Mouse (Mus musculus): ENCODE results near the gene Swi5. TPM values are rescaled to one million over a fixed set of nuclear protein-coding genes. Genes with fewer than 3 reads are reported as not detected.
A peak's percentile ranks its signal among the peaks of the same experiment; 100 is the strongest.

Swi5 gene
- polyA plus RNA-seq (2014; fragmentation: Nextera tagmentation; extraction: Ambion mirVana), result 369 and 385 TPM in 2 replicates

GRCm38 (mm10) chr2:32287923-32288367 is at the start of gene Swi5:
Gene Swi5 (minus strand): TSS chr2:32288075.
- peak within 1 kb of the TSS; percentile 85 for H3K4me2 ChIP-seq
- H3K4me1 ChIP-seq (replicated peaks; ENCODE audit: control insufficient read depth, insufficient read depth, low read length), result peaks cover 13% of the 10 kb centered on the region
- peak within 1 kb of the TSS; percentile 73; the same call in 1 of the 2 replicates for H3K27ac ChIP-seq (ENCODE audit: low read depth, low read length)
- DNase-seq (ENCODE audit: low spot score) (peak; percentile 98), ATAC-seq (replicated peaks; ENCODE audit: low FRiP score) (peak; percentile 99)
- peak within 1 kb of the TSS; percentile 87 for H3K4me3 ChIP-seq (ENCODE audit: low read depth, low read length)
- no peaks in the 10 kb centered on the region for H3K27me3 ChIP-seq (replicated peaks; ENCODE audit: control insufficient read depth, insufficient read depth, low read length)
- peak within 1 kb of the TSS; percentile 92 for H3K9ac ChIP-seq (ENCODE audit: low read depth, low read length)
- H3K36me3 ChIP-seq (ENCODE audit: control insufficient read depth, insufficient read depth, low read length), result peaks cover 7% of the 10 kb centered on the region
- WGBS, result under 1% methylated on average over 40 of the region's 41 CpGs
- no peaks in the 10 kb centered on the region for H3K9me3 ChIP-seq (ENCODE audit: control insufficient read depth, low read length)

- H3K9ac ChIP-seq (ENCODE audit: low read depth, low read length), result no peak overlapping the region
- no peaks in the 10 kb centered on the region for H3K9me3 ChIP-seq (ENCODE audit: control insufficient read depth, low read length)
- H3K4me3 ChIP-seq (ENCODE audit: low read depth, low read length), result no peak overlapping the region
- 38% methylated on average over 15 of the region's 15 CpGs for WGBS
- no peak for ATAC-seq (replicated peaks; ENCODE audit: low FRiP score)
- DNase-seq (ENCODE audit: low spot score), result no peak
- H3K36me3 ChIP-seq (ENCODE audit: control insufficient read depth, insufficient read depth, low read length), result no peaks in the 10 kb centered on the region
- H3K27me3 ChIP-seq (replicated peaks; ENCODE audit: control insufficient read depth, insufficient read depth, low read length), result peaks cover 34% of the 10 kb centered on the region
- H3K4me1 ChIP-seq (replicated peaks; ENCODE audit: control insufficient read depth, insufficient read depth, low read length), result no peaks in the 10 kb centered on the region
- H3K27ac ChIP-seq (ENCODE audit: low read depth, low read length), result no peak overlapping the region
- no peak overlapping the region for H3K4me2 ChIP-seq
Observed at GRCm38 (mm10) chr2:32335888-32336287, 48.0 kb upstream of the Swi5 start.

DNA sequence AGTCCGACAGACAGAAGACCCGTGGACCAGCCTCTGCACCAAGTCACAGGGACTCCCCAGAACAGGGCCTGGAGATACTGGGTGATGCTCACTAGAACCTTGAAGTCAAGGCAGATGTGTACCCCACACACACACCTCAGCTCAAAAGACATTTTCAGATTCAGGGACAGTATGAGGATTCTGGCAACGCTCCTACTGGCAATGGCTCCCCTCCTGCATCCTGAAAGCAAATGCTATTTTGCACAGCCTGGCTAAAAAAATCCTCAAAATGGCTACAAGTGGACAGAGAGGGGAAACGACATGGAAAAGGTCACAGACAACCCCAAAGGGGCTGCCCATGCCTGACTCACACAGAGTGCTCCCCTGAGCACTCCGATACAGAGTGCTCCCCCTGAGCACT is 44.3 kb upstream of the Swi5 start:
- Histone ChIP-seq H3K4me1 (replicated peaks; ENCODE audit: control insufficient read depth, insufficient read depth, low read length) (no peaks in the 10 kb centered on the region; the same call in 1 of the 2 replicates), H3K9me3 (ENCODE audit: control insufficient read depth, low read length) (no peaks in the 10 kb centered on the region), H3K27me3 (replicated peaks; ENCODE audit: control insufficient read depth, insufficient read depth, low read length) (peaks cover 34% of the 10 kb centered on the region), H3K9ac (ENCODE audit: low read depth, low read length) (no peak overlapping the region), H3K36me3 (ENCODE audit: control insufficient read depth, insufficient read depth, low read length) (no peaks in the 10 kb centered on the region), H3K4me3 (ENCODE audit: low read depth, low read length) (no peak overlapping the region), H3K4me2 (no peak overlapping the region), H3K27ac (ENCODE audit: low read depth, low read length) (no peak overlapping the region)
- WGBS, result 86% methylated on average over 5 of the region's 5 CpGs
- no peak for ATAC-seq (replicated peaks; ENCODE audit: low FRiP score)
- no peak for DNase-seq (ENCODE audit: low spot score)

- ATAC-seq (replicated peaks; ENCODE audit: low FRiP score), result no peak
- 50% methylated on average over 6 of the region's 6 CpGs for WGBS
- no peaks in the 10 kb centered on the region; the same call in 1 of the 2 replicates for H3K4me1 ChIP-seq (replicated peaks; ENCODE audit: control insufficient read depth, insufficient read depth, low read length)
- no peak overlapping the region for H3K4me3 ChIP-seq (ENCODE audit: low read depth, low read length)
- H3K9me3 ChIP-seq (ENCODE audit: control insufficient read depth, low read length), result no peaks in the 10 kb centered on the region
- no peaks in the 10 kb centered on the region for H3K36me3 ChIP-seq (ENCODE audit: control insufficient read depth, insufficient read depth, low read length)
- H3K4me2 ChIP-seq, result no peak overlapping the region
- H3K27me3 ChIP-seq (replicated peaks; ENCODE audit: control insufficient read depth, insufficient read depth, low read length), result peaks cover 9% of the 10 kb centered on the region
- no peak for DNase-seq (ENCODE audit: low spot score)
- H3K27ac ChIP-seq (ENCODE audit: low read depth, low read length), result no peak overlapping the region
- no peak overlapping the region for H3K9ac ChIP-seq (ENCODE audit: low read depth, low read length)
Observed at GRCm38 (mm10) chr2:32329531-32329930, 41.7 kb upstream of the Swi5 start.

- Histone ChIP-seq H3K4me2 (no peak overlapping the region), H3K9me3 (ENCODE audit: control insufficient read depth, low read length) (no peaks in the 10 kb centered on the region), H3K9ac (ENCODE audit: low read depth, low read length) (no peak overlapping the region), H3K27ac (ENCODE audit: low read depth, low read length) (no peak overlapping the region), H3K27me3 (replicated peaks; ENCODE audit: control insufficient read depth, insufficient read depth, low read length) (peaks cover 4% of the 10 kb centered on the region; the same call in 1 of the 2 replicates), H3K36me3 (ENCODE audit: control insufficient read depth, insufficient read depth, low read length) (no peaks in the 10 kb centered on the region), H3K4me3 (ENCODE audit: low read depth, low read length) (no peak overlapping the region), H3K4me1 (replicated peaks; ENCODE audit: control insufficient read depth, insufficient read depth, low read length) (no peaks in the 10 kb centered on the region; the same call in 1 of the 2 replicates)
- WGBS, result 39% methylated on average over 13 of the region's 13 CpGs
- DNase-seq (ENCODE audit: low spot score) (no peak), ATAC-seq (replicated peaks; ENCODE audit: low FRiP score) (no peak)
Observed at GRCm38 (mm10) chr2:32328911-32329460, 41.1 kb upstream of the Swi5 start.

GRCm38 (mm10) chr2:32327200-32327599 is 39.3 kb upstream of the Swi5 start:
- Histone ChIP-seq H3K36me3 (ENCODE audit: control insufficient read depth, insufficient read depth, low read length) (no peaks in the 10 kb centered on the region), H3K9ac (ENCODE audit: low read depth, low read length) (no peak overlapping the region), H3K4me2 (no peak overlapping the region), H3K4me1 (replicated peaks; ENCODE audit: control insufficient read depth, insufficient read depth, low read length) (no peaks in the 10 kb centered on the region; the same call in 1 of the 2 replicates), H3K9me3 (ENCODE audit: control insufficient read depth, low read length) (no peaks in the 10 kb centered on the region), H3K4me3 (ENCODE audit: low read depth, low read length) (no peak overlapping the region), H3K27me3 (replicated peaks; ENCODE audit: control insufficient read depth, insufficient read depth, low read length) (peaks cover under 1% of the 10 kb centered on the region; the same call in 1 of the 2 replicates), H3K27ac (ENCODE audit: low read depth, low read length) (no peak overlapping the region)
- no peak for DNase-seq (ENCODE audit: low spot score)
- 86% methylated on average over 4 of the region's 4 CpGs for WGBS
- no peak for ATAC-seq (replicated peaks; ENCODE audit: low FRiP score)

DNA sequence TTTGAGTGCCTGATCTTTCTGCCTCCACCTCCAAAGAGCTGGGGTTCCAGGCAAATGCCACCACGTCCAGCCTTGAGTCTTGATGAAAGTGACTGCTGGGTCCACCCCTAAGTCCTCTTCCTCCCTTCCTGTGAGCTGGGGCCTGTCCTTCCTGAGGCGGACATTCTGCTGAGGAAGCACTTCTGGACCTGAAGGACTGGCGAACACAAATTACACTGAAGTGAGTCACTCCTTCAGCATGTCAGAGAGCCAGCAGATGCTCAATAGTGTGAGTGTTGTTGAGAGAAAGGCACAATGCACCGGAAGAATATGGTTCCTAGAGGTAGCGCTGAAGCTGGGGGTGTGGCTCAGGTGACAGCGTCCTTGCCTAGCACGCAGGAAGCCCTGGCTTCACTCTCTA is 37.5 kb upstream of the Swi5 start:
- ATAC-seq (replicated peaks; ENCODE audit: low FRiP score) (no peak), DNase-seq (ENCODE audit: low spot score) (no peak)
- H3K4me2 ChIP-seq, result no peak overlapping the region
- no peaks in the 10 kb centered on the region; the same call in 1 of the 2 replicates for H3K4me1 ChIP-seq (replicated peaks; ENCODE audit: control insufficient read depth, insufficient read depth, low read length)
- no peak overlapping the region for H3K9ac ChIP-seq (ENCODE audit: low read depth, low read length)
- no peaks in the 10 kb centered on the region for H3K9me3 ChIP-seq (ENCODE audit: control insufficient read depth, low read length)
- H3K27me3 ChIP-seq (replicated peaks; ENCODE audit: control insufficient read depth, insufficient read depth, low read length), result peaks cover 3% of the 10 kb centered on the region; the same call in 1 of the 2 replicates
- no peak overlapping the region for H3K27ac ChIP-seq (ENCODE audit: low read depth, low read length)
- H3K4me3 ChIP-seq (ENCODE audit: low read depth, low read length), result no peak overlapping the region
- H3K36me3 ChIP-seq (ENCODE audit: control insufficient read depth, insufficient read depth, low read length), result no peaks in the 10 kb centered on the region
- WGBS, result 50% methylated on average over 7 of the region's 7 CpGs

- Histone ChIP-seq H3K4me2 (no peak overlapping the region), H3K4me3 (ENCODE audit: low read depth, low read length) (no peak overlapping the region)
Observed at GRCm38 (mm10) chr2:32324322-32324721, 36.4 kb upstream of the Swi5 start.

More at GRCm38 (mm10) chr2:32324322-32324721, 36.4 kb upstream of the Swi5 start:
- Histone ChIP-seq H3K9ac (ENCODE audit: low read depth, low read length) (no peak overlapping the region), H3K9me3 (ENCODE audit: control insufficient read depth, low read length) (no peaks in the 10 kb centered on the region), H3K4me1 (replicated peaks; ENCODE audit: control insufficient read depth, insufficient read depth, low read length) (peaks cover 6% of the 10 kb centered on the region), H3K36me3 (ENCODE audit: control insufficient read depth, insufficient read depth, low read length) (no peaks in the 10 kb centered on the region), H3K27me3 (replicated peaks; ENCODE audit: control insufficient read depth, insufficient read depth, low read length) (peaks cover 10% of the 10 kb centered on the region; the same call in 1 of the 2 replicates), H3K27ac (ENCODE audit: low read depth, low read length) (no peak overlapping the region)
- 48% methylated on average over 4 of the region's 4 CpGs for WGBS
- ATAC-seq (replicated peaks; ENCODE audit: low FRiP score), result no peak
- no peak for DNase-seq (ENCODE audit: low spot score)
